11 mouse cellular contexts compared by ENCODE assay signal in genomic region chr19:53021537-53021936, GRCm38 (mm10). TPM values are rescaled to one million over a fixed set of nuclear protein-coding genes. Genes with fewer than 3 reads are reported as not detected.
DNase-seq lines count a peak whose midpoint lies in the region; ATAC-seq and TF ChIP-seq lines count a peak whose summit lies in the region.
"Had no signal": no experiment of that assay in that cellular context is flagged by ENCODE, and none has a peak within 500 bp of the region (broad histone marks: within the 10 kb centered on the region; RNA-seq: fewer than 3 reads in every experiment).

No protein-coding gene starts in this region.

- H3K4me3 ChIP-seq in gastrocnemius, adult 2 months: no peak overlapping the region
- no peak overlapping the region for H3K4me3 ChIP-seq in lung, embryonic 16.5 days (ENCODE audit: low read length)
- H3K4me3 ChIP-seq in embryonic fibroblast, embryonic 13.5 days (ENCODE audit: insufficient read depth, low read length): no peak overlapping the region
- no peak overlapping the region for H3K4me3 ChIP-seq in stomach, embryonic 15.5 days (replicated peaks)

- no peak overlapping the region for H3K9ac ChIP-seq in lung, embryonic 16.5 days (ENCODE audit: low read length)
- H3K9ac ChIP-seq in stomach, embryonic 15.5 days: no peak overlapping the region

- H3K27me3 ChIP-seq in lung, embryonic 16.5 days (ENCODE audit: control insufficient read depth, insufficient read depth, low read depth, low read length): no peaks in the 10 kb centered on the region
- H3K27me3 ChIP-seq in stomach, embryonic 15.5 days (replicated peaks): no peaks in the 10 kb centered on the region

- DNase-seq in gastrocnemius, adult 2 months: no peak
- DNase-seq in gastrocnemius, postnatal 25 days: no peak
- no peak for DNase-seq in lung, postnatal 4 days
- no peak for DNase-seq in retina, embryonic 14.5 days (ENCODE audit: low spot score)
- DNase-seq: cerebellum, adult 11-12 months; right cerebral cortex, postnatal 25 days had no signal

- TF ChIP-seq CTCF in gastrocnemius, adult 2 months (IDR thresholded peaks at IDR 0.05): no peak
- TF ChIP-seq CTCF in embryonic fibroblast, embryonic 13.5 days (IDR thresholded peaks at IDR 0.05; ENCODE audit: borderline replicate concordance, insufficient read depth, low read length): no peak

- 76% methylated on average over 10 of the region's 10 CpGs for WGBS in lung, embryonic 16.5 days
- 76% methylated on average over 10 of the region's 10 CpGs for WGBS in stomach, embryonic 15.5 days

- H3K4me2 ChIP-seq in lung, embryonic 16.5 days (ENCODE audit: low read depth, low read length): no peak overlapping the region
- H3K4me2 ChIP-seq in stomach, embryonic 15.5 days: no peak overlapping the region

- H3K4me1 ChIP-seq in lung, embryonic 16.5 days (replicated peaks; ENCODE audit: control insufficient read depth, insufficient read depth, low read length): peaks cover 28% of the 10 kb centered on the region
- peaks cover 7% of the 10 kb centered on the region for H3K4me1 ChIP-seq in embryonic fibroblast, embryonic 13.5 days (ENCODE audit: control insufficient read depth, insufficient read depth, low read length)
- H3K4me1 ChIP-seq in stomach, embryonic 15.5 days: peaks cover 5% of the 10 kb centered on the region; the same call in 1 of the 2 replicates

- H3K9me3 ChIP-seq in lung, embryonic 16.5 days (ENCODE audit: control insufficient read depth, low read length): no peaks in the 10 kb centered on the region
- H3K9me3 ChIP-seq in stomach, embryonic 15.5 days: no peaks in the 10 kb centered on the region

- intact Hi-C loops in gastrocnemius, adult 2 months (cut with DNase I): no loop called here

- peak; percentile 8; the same call in 1 of the 2 replicates for ATAC-seq in lung, embryonic 16.5 days (ENCODE audit: low read depth)
- no peak for ATAC-seq in stomach, embryonic 15.5 days (ENCODE audit: insufficient read depth, low FRiP score, low read depth)
- no peak for ATAC-seq in frontal cortex, adult (ENCODE audit: low TSS enrichment)
- ATAC-seq: hindbrain, embryonic 16.5 days had no signal

- TF ChIP-seq POLR2A in embryonic fibroblast, embryonic 13.5 days (IDR thresholded peaks at IDR 0.05; ENCODE audit: low read depth, low read length): no peak

- peaks cover 16% of the 10 kb centered on the region for H3K36me3 ChIP-seq in lung, embryonic 16.5 days (ENCODE audit: control insufficient read depth, insufficient read depth, low read length)
- H3K36me3 ChIP-seq in stomach, embryonic 15.5 days: peaks cover 13% of the 10 kb centered on the region

- H3K27ac ChIP-seq in gastrocnemius, adult 2 months: peak overlapping the region; percentile 38; the same call in 1 of the 2 replicates
- H3K27ac ChIP-seq in lung, embryonic 16.5 days (ENCODE audit: low read length): no peak overlapping the region; the same call in 1 of the 2 replicates
- H3K27ac ChIP-seq in embryonic fibroblast, embryonic 13.5 days (ENCODE audit: insufficient read depth, low read length): peak overlapping the region; percentile 34; the same call in 1 of the 2 replicates
- peak overlapping the region; percentile 23; the same call in 1 of the 2 replicates for H3K27ac ChIP-seq in stomach, embryonic 15.5 days

RNA-seq across cellular contexts. Expression of gene Xpnpep1, which starts 18.5 kb away (rescaled TPM):
- total RNA-seq in gastrocnemius, adult 2 months (2021): 10 to 100 TPM; 41.9 to 48.9 TPM
- total RNA-seq in gastrocnemius, postnatal 25 days (2021): 10 to 100 TPM; 52.6 to 57.3 TPM
- polyA plus RNA-seq in lung, embryonic 16.5 days (2015; fragmentation: Nextera tagmentation; extraction: Ambion mirVana): 148 and 169 TPM in 2 replicates
- polyA plus RNA-seq in embryonic fibroblast, embryonic 13.5 days (2011; ENCODE audit: insufficient read length, low read depth, missing spikeins): 92.1 and 102 TPM in 2 replicates
- 130 and 151 TPM in 2 replicates for polyA plus RNA-seq in stomach, embryonic 15.5 days (2015; fragmentation: Nextera tagmentation; extraction: Ambion mirVana)
